Mouse (Mus musculus) forebrain, postnatal 0 days (tissue): ENCODE measurements around the gene Dmwd. TPM values are rescaled to one million over a fixed set of nuclear protein-coding genes. Genes with fewer than 3 reads are reported as not detected.

ENCODE experiments used
- ATAC-seq: fragments of 200-750 bp; cut with Nextera tagmentation; 2 replicates; pipeline ENCODE4 v1.8.0; 2017; ENCODE audit warnings: mild to moderate bottlenecking, moderate library complexity
- DNase-seq: peaks from one replicate; pipeline ENCODE4 v3.0.0-alpha.2; 2015
- H3K27ac ChIP-seq: fragments of 300-500 bp; sonication (generic); 2 replicates; pipeline ENCODE4 v1.5.1; 2014; ENCODE audit warnings: low read depth, mild to moderate bottlenecking, antibody characterized with exemption, low read length, moderate library complexity, mixed read lengths
- H3K27me3 ChIP-seq: fragments of 300-500 bp; sonication (generic); 2 replicates; pipeline ENCODE4 v1.6.1; 2014; ENCODE audit warnings: mild to moderate bottlenecking, low read length, mixed read lengths; ENCODE audit not compliant: insufficient read depth
- H3K36me3 ChIP-seq: fragments of 300-500 bp; sonication (generic); 2 replicates; pipeline ENCODE4 v1.6.1; 2014; ENCODE audit warnings: mild to moderate bottlenecking, moderate library complexity; ENCODE audit not compliant: insufficient read depth
- H3K4me1 ChIP-seq: fragments of 300-500 bp; sonication (generic); 2 replicates; pipeline ENCODE4 v1.6.1; 2014; ENCODE audit warnings: antibody characterized with exemption; ENCODE audit not compliant: insufficient read depth
- H3K4me2 ChIP-seq: fragments of 300-500 bp; sonication (generic); 2 replicates; pipeline ENCODE4 v1.6.1; 2014; ENCODE audit warnings: low read depth, mild to moderate bottlenecking, moderate library complexity
- H3K4me3 ChIP-seq: fragments of 300-500 bp; sonication (generic); 2 replicates; pipeline ENCODE4 v1.5.1; 2014; ENCODE audit warnings: low read depth, low read length, mixed read lengths
- H3K9ac ChIP-seq: fragments of 300-500 bp; sonication (generic); 2 replicates; pipeline ENCODE4 v1.6.1; 2014; ENCODE audit warnings: mild to moderate bottlenecking
- H3K9me3 ChIP-seq: fragments of 300-500 bp; sonication (generic); 2 replicates; pipeline ENCODE4 v1.6.1; 2016; ENCODE audit warnings: low read length
- CTCF ChIP-seq: sonication (generic); IDR thresholded peaks from 2 replicates; pipeline ENCODE4 v1.5.1; 2016; ENCODE audit warnings: antibody characterized with exemption, control low read depth, low read depth
- WGBS: fragments of 180-500 bp; shearing (Covaris S2); extraction: QIAGEN DNeasy Blood & Tissue Kit; methylation state at CpG from one replicate; pipeline ENCODE4 v1.1.7; 2014; 5-methylcytosine and 5-hydroxymethylcytosine counted together
- polyA plus RNA-seq: library from polyadenylated mRNA; unstranded; fragments of >200 nt; fragmentation: Nextera tagmentation; extraction: Ambion mirVana; gene quantifications from 2 replicates; pipeline ENCODE4 v1.2.1, GENCODE M21; 2015
- total RNA-seq: library from RNA; depleted of rRNA; stranded (reverse); fragments of >200 nt; gene quantifications from 2 replicates; pipeline ENCODE4 v1.2.3, GENCODE M21; 2014

Dmwd gene
- total and polyA plus RNA-seq, 2 experiments from 2014 or later, result 43.8 to 122 TPM

DNA sequence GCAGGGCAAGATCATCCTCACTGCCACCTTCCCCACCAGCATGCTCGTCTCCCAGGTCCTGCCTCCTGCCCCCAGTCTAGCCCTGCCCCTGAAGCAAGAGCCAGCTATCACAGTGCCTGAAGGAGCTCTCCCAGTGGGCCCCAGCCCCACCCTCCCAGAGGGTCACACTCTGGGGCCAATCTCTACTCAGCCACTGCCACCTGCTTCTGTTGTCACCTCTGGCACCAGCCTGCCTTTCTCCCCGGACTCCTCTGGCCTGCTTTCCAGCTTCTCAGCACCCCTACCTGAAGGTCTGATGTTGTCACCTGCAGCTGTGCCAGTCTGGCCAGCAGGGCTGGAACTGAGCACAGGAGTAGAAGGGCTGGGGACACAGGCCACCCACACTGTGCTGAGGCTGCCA lies 21.2 kb downstream of the Dmwd start:
- 82% methylated on average over 2 of the region's 2 CpGs for WGBS
- ATAC-seq, result no peak
- no peak for DNase-seq
- H3K4me3 ChIP-seq, result no peak overlapping the region
- no peak overlapping the region for H3K9ac ChIP-seq
- peaks cover 11% of the 10 kb centered on the region for H3K4me1 ChIP-seq
- no peak overlapping the region for H3K4me2 ChIP-seq
- H3K27ac ChIP-seq, result no peak overlapping the region
- no peaks in the 10 kb centered on the region for H3K9me3 ChIP-seq
- H3K36me3 ChIP-seq, result 0 out of 2 replicates have a peak, but pooled peaks cover 2% of the 10 kb centered on the region
- no peaks in the 10 kb centered on the region; the same call in 1 of the 2 replicates for H3K27me3 ChIP-seq
- no peak for TF ChIP-seq CTCF

DNA sequence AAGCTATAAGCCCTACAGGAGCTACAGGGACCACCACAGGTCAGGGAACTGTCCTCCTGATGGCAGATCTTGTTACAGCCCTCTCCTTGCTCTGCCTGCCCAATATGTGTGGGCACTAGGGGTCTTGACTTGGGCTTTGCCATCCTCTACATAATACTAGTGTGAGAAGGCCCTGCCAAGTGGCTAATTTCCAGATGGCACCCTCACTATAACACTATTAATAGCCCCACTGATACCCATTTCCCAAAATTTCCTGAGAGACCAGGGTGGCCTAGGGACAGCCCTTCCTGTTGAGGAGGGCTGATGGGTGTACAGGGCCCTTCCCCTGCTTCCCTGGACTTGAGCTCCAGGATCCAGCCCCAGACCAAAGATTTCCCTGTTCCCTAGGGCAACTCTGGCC lies 21.8 kb downstream of the Dmwd start:
- no peak overlapping the region for H3K9ac ChIP-seq
- H3K4me1 ChIP-seq, result peaks cover 11% of the 10 kb centered on the region
- ATAC-seq (no peak), DNase-seq (no peak)
- H3K9me3 ChIP-seq, result no peaks in the 10 kb centered on the region
- H3K4me3 ChIP-seq, result no peak overlapping the region
- H3K27ac ChIP-seq, result no peak overlapping the region
- no peak overlapping the region for H3K4me2 ChIP-seq
- TF ChIP-seq CTCF, result no peak
- H3K36me3 ChIP-seq, result 0 out of 2 replicates have a peak, but pooled peaks cover 2% of the 10 kb centered on the region
- H3K27me3 ChIP-seq, result no peaks in the 10 kb centered on the region; the same call in 1 of the 2 replicates

- H3K4me2 ChIP-seq, result no peak overlapping the region
- no peak overlapping the region for H3K9ac ChIP-seq
- 64% methylated on average over 7 of the region's 7 CpGs for WGBS
- H3K9me3 ChIP-seq, result no peaks in the 10 kb centered on the region
- no peak for DNase-seq
- H3K36me3 ChIP-seq, result peaks cover 2% of the 10 kb centered on the region; the same call in 1 of the 2 replicates
- no peak for ATAC-seq
- no peak overlapping the region for H3K27ac ChIP-seq
- H3K27me3 ChIP-seq, result no peaks in the 10 kb centered on the region; the same call in 1 of the 2 replicates
- H3K4me3 ChIP-seq, result no peak overlapping the region
- H3K4me1 ChIP-seq, result peaks cover 4% of the 10 kb centered on the region
- no peak for TF ChIP-seq CTCF
These were observed 22.8 kb downstream of the Dmwd start for GRCm38 (mm10) chr7:19098811-19099210.

DNA sequence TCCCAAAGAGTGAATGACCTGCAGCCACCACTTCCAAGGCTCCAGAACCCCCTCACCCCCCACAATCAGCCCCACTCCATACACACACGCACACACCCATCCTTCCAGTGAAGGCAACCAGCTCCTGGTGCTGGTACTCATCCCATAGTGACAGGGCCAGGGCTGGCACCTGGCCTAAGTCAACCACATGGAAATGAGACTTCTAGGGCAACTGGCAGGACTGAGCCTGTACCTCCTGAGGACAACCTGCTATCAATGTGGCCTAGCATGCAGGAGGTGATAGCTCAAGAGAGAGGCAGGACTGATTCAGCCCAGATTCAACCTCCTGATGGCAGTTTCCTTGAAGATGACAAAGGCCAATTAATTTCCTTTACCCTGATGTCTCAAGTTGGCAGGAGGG lies 24.3 kb downstream of the Dmwd start:
- Histone ChIP-seq H3K36me3 (peaks cover 5% of the 10 kb centered on the region; the same call in 1 of the 2 replicates), H3K27me3 (no peaks in the 10 kb centered on the region), H3K9ac (no peak overlapping the region), H3K4me2 (no peak overlapping the region), H3K27ac (no peak overlapping the region), H3K4me3 (no peak overlapping the region), H3K4me1 (no peaks in the 10 kb centered on the region), H3K9me3 (no peaks in the 10 kb centered on the region)
- no peak for DNase-seq
- WGBS, result 82% methylated on average over 1 of the region's 1 CpGs
- no peak for TF ChIP-seq CTCF
- ATAC-seq, result no peak

GRCm38 (mm10) chr7:19103741-19104140 lies 27.7 kb downstream of the Dmwd start:
- no peak for ATAC-seq
- no peak for DNase-seq
- no peak overlapping the region for H3K4me2 ChIP-seq
- H3K4me1 ChIP-seq, result no peaks in the 10 kb centered on the region
- no peaks in the 10 kb centered on the region for H3K27me3 ChIP-seq
- no peak overlapping the region for H3K9ac ChIP-seq
- H3K36me3 ChIP-seq, result peaks cover 5% of the 10 kb centered on the region; the same call in 1 of the 2 replicates
- no peaks in the 10 kb centered on the region for H3K9me3 ChIP-seq
- H3K4me3 ChIP-seq, result no peak overlapping the region
- TF ChIP-seq CTCF, result no peak
- H3K27ac ChIP-seq, result no peak overlapping the region

DNA sequence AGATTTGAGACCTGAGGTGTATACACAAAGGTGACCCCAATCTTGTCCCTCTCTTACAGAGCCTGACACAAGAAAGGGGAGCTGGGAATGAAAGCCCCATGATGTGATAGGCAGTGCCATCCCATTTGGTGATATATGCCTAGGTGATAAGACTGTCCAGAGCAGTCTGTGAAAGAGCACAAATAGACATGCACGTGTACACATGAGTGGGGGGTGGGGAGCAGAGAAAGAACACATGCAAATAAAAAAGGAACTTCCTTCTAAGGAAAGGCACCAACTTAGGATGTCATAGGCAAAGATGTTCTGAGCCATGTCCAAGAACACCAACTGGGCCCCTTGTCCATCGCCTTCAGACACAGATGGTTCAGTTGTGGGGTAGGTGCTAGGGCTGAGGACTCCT lies 28.5 kb downstream of the Dmwd start:
- H3K9ac ChIP-seq, result no peak overlapping the region
- no peak for ATAC-seq
- 77% methylated on average over 2 of the region's 2 CpGs for WGBS

DNA sequence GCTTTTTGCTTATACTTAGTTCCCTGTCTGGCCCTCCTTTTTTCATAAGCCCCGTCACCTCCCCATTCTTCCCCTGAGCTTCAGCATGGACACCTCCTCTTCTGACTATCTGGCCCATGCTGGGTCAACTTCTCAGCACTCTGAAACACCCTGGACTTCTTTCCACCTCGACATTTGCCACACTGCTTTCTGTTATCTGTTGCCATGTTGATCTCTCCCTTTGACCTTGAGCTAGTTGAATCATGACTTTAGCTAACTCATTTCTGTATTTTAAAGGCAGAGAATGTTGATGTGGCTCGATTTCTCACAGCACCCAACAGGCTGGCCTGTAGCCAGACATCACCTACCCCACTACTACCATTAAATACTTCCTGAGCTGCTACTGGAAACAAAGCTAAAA lies 31.4 kb downstream of the Dmwd start:
- no peak for TF ChIP-seq CTCF
- ATAC-seq (no peak), DNase-seq (no peak)
- H3K36me3 ChIP-seq, result peaks cover 3% of the 10 kb centered on the region; the same call in 1 of the 2 replicates
- 55% methylated on average over 3 of the region's 3 CpGs for WGBS
- H3K27ac ChIP-seq, result no peak overlapping the region
- H3K4me3 ChIP-seq, result no peak overlapping the region
- no peak overlapping the region for H3K4me2 ChIP-seq
- H3K9ac ChIP-seq, result no peak overlapping the region
- H3K4me1 ChIP-seq, result no peaks in the 10 kb centered on the region
- no peaks in the 10 kb centered on the region for H3K27me3 ChIP-seq
- no peaks in the 10 kb centered on the region for H3K9me3 ChIP-seq

More for the DNA sequence above, 28.5 kb downstream of the Dmwd start:
- H3K9me3 ChIP-seq, result no peaks in the 10 kb centered on the region
- H3K27me3 ChIP-seq, result no peaks in the 10 kb centered on the region
- no peak for DNase-seq
- no peak overlapping the region for H3K4me3 ChIP-seq
- no peak overlapping the region for H3K27ac ChIP-seq
- no peaks in the 10 kb centered on the region for H3K4me1 ChIP-seq
- no peak overlapping the region for H3K4me2 ChIP-seq
- H3K36me3 ChIP-seq, result peaks cover 5% of the 10 kb centered on the region; the same call in 1 of the 2 replicates
- no peak for TF ChIP-seq CTCF

DNA sequence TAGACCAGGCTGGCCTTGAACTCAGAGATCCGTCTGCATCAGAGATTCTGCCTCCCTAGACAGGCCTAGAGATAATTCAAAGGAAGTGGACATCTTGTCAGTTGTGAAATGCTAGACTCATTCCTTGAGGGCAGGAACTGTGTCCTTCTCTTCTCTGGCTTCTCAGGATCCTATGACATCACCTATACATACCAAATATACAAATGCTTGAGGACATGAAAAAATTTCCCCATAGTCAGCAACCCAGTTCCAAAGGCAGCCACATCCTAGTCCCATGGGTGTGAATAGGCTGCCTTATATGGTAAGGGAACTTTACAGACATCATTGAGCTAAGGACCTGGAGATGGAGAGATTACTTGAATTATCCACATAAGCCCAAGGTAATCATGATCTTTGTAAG lies 33.5 kb downstream of the Dmwd start:
- Histone ChIP-seq H3K4me1 (no peaks in the 10 kb centered on the region), H3K27me3 (no peaks in the 10 kb centered on the region), H3K9ac (no peak overlapping the region), H3K4me2 (no peak overlapping the region), H3K36me3 (peaks cover 3% of the 10 kb centered on the region; the same call in 1 of the 2 replicates), H3K27ac (no peak overlapping the region), H3K9me3 (no peaks in the 10 kb centered on the region), H3K4me3 (no peak overlapping the region)
- TF ChIP-seq CTCF, result no peak
- WGBS, result 81% methylated on average over 1 of the region's 1 CpGs
- DNase-seq, result no peak
- no peak for ATAC-seq
